Mouse (Mus musculus) embryonic facial prominence, embryonic 14.5 days (tissue): ENCODE measurements around the gene Ankef1. TPM values are rescaled to one million over a fixed set of nuclear protein-coding genes. Genes with fewer than 3 reads are reported as not detected.

Experiments
- ATAC-seq: fragments of 200-750 bp; cut with Nextera tagmentation; 2 replicates; pipeline ENCODE4 v1.8.0; 2017; ENCODE audit warnings: low read depth, moderate number of reproducible peaks, moderate TSS enrichment
- DNase-seq: peaks from one replicate; pipeline ENCODE4 v3.0.0-alpha.2; 2015; ENCODE audit warnings: low spot score
- H3K27ac ChIP-seq: fragments of 300-500 bp; sonication (generic); replicated peaks from 2 replicates; pipeline ENCODE4 v1.5.1; 2014; ENCODE audit warnings: low read depth, mild to moderate bottlenecking, low read length, moderate library complexity
- H3K27me3 ChIP-seq: fragments of 300-500 bp; sonication (generic); replicated peaks from 2 replicates; pipeline ENCODE4 v1.6.1; 2014; ENCODE audit warnings: low read length; ENCODE audit not compliant: control insufficient read depth, insufficient read depth
- H3K36me3 ChIP-seq: fragments of 300-500 bp; sonication (generic); 2 replicates; pipeline ENCODE4 v1.6.1; 2014; ENCODE audit warnings: low read length, mixed read lengths; ENCODE audit not compliant: control insufficient read depth, insufficient read depth
- H3K4me1 ChIP-seq: fragments of 300-500 bp; sonication (generic); 2 replicates; pipeline ENCODE4 v1.6.1; 2014; ENCODE audit warnings: antibody characterized with exemption, low read length; ENCODE audit not compliant: control insufficient read depth, insufficient read depth
- H3K4me2 ChIP-seq: fragments of 300-500 bp; sonication (generic); 2 replicates; pipeline ENCODE4 v1.6.1; 2014; ENCODE audit warnings: low read depth, mild to moderate bottlenecking, low read length, moderate library complexity, mixed read lengths
- H3K4me3 ChIP-seq: fragments of 300-500 bp; sonication (generic); 2 replicates; pipeline ENCODE4 v1.5.1; 2014; ENCODE audit warnings: low read depth, mild to moderate bottlenecking, low read length
- H3K9ac ChIP-seq: fragments of 300-500 bp; sonication (generic); 2 replicates; pipeline ENCODE4 v1.6.1; 2014; ENCODE audit warnings: low read depth, mild to moderate bottlenecking, low read length, moderate library complexity, mixed read lengths
- H3K9me3 ChIP-seq: fragments of 300-500 bp; sonication (generic); 2 replicates; pipeline ENCODE4 v1.6.1; 2016; ENCODE audit warnings: low read length; ENCODE audit not compliant: control insufficient read depth
- WGBS: fragments of 180-500 bp; shearing (Covaris S2); extraction: QIAGEN DNeasy Blood & Tissue Kit; methylation state at CpG from one replicate; pipeline ENCODE4 v1.1.7; 2014; 5-methylcytosine and 5-hydroxymethylcytosine counted together
- polyA plus RNA-seq: library from polyadenylated mRNA; unstranded; fragments of >200 nt; fragmentation: Nextera tagmentation; extraction: Ambion mirVana; gene quantifications from 2 replicates; pipeline ENCODE4 v1.2.1, GENCODE M21; 2014

Ankef1 gene
- polyA plus RNA-seq, 1 experiment from 2014 or later, result 1.4 TPM

DNA sequence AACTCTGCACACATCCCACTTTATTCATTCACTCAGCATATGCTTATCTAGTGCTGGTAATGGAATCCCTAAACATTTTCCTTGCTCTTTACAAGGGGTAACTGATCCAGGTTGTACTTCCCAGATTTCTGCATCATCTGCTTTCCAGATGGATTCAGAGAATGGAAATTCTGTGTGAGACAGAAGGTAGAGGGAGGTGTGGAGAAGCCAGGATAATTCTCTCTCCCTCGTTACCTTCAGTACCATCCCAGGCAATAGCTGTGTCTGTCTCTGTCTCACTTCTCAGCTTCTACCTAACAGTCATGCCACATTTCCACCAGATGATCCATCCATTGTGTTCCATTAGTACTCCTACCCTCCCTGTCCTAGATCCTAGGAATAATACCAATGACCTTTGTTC is 60.6 kb downstream of the Ankef1 start:
- Histone ChIP-seq H3K27me3 (no peaks in the 10 kb centered on the region), H3K4me2 (no peak overlapping the region), H3K36me3 (no peaks in the 10 kb centered on the region), H3K27ac (no peak overlapping the region), H3K9me3 (no peaks in the 10 kb centered on the region), H3K9ac (no peak overlapping the region), H3K4me3 (no peak overlapping the region), H3K4me1 (no peaks in the 10 kb centered on the region)
- ATAC-seq (no peak), DNase-seq (no peak)
- WGBS, result 90% methylated on average over 1 of the region's 1 CpGs

DNA sequence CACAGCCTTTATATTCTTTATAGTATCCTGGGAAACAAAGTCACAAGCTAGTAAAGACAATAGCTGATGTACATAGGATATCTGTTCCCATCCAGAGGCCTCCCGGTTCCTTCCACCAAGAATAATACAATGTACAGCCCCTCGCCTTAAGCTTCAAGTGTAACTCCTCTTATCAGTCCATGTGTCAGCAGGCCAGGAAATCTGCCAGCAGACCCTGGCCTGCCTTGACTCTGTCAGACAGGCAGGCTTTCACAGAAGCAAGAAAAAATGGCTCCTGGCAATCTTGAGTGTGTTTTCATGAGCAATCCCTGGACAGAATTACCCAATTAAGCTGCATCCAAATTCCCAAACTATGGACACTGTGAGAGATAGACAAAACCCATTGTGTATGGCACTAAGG is 69.1 kb downstream of the Ankef1 start:
- Histone ChIP-seq H3K27ac (no peak overlapping the region), H3K36me3 (no peaks in the 10 kb centered on the region), H3K4me3 (no peak overlapping the region), H3K9me3 (no peaks in the 10 kb centered on the region), H3K9ac (no peak overlapping the region), H3K4me1 (no peaks in the 10 kb centered on the region), H3K27me3 (no peaks in the 10 kb centered on the region), H3K4me2 (no peak overlapping the region)
- no peak for ATAC-seq
- 59% methylated on average over 2 of the region's 2 CpGs for WGBS
- no peak for DNase-seq

DNA sequence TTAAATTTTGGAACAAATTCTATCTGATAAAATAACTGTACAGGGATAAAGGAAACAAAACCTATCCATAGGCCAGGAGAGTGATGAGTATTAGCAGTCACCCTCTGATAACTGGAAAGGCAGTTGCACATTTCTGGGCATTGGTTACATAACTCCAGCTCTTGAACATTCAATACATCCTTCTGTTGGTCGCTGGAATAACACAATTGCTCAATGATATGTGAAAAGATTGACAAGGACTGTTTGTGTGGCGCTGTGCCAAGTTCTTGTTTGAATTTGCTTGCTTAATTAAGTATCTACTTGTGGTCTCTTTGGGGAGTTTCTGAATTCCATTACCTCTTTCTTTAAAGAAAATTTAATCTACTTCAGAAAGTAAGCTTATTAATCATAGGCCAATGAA is 81.1 kb downstream of the Ankef1 start:
- Histone ChIP-seq H3K27ac (no peak overlapping the region), H3K4me1 (no peaks in the 10 kb centered on the region), H3K4me2 (no peak overlapping the region), H3K36me3 (no peaks in the 10 kb centered on the region), H3K4me3 (no peak overlapping the region), H3K9me3 (no peaks in the 10 kb centered on the region), H3K27me3 (no peaks in the 10 kb centered on the region), H3K9ac (no peak overlapping the region)
- DNase-seq (peak; percentile 66), ATAC-seq (no peak)
- WGBS, result 52% methylated on average over 2 of the region's 2 CpGs

DNA sequence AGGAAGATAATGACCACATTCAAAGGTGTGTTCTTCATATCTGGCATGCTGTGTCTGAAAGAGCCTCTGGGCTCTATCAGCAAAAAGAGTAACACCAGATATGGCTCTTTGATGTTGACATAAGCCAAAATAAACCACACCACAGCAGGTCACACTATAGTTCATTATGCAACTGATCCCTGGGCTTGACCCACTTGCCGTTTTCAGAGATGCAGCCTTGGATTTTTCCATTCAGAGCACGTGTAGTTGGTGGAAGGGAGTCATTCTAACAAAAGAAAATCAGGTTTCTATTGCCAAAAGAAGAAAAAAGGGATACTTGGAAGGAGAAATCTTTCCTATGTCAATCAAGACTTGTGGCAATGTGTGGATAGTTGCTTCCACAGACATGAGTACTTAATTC is 87.1 kb downstream of the Ankef1 start:
- Histone ChIP-seq H3K9ac (no peak overlapping the region), H3K4me1 (no peaks in the 10 kb centered on the region), H3K27me3 (no peaks in the 10 kb centered on the region), H3K36me3 (no peaks in the 10 kb centered on the region), H3K9me3 (no peaks in the 10 kb centered on the region), H3K4me3 (no peak overlapping the region), H3K4me2 (no peak overlapping the region), H3K27ac (no peak overlapping the region)
- no peak for ATAC-seq
- no peak for DNase-seq
- 42% methylated on average over 2 of the region's 2 CpGs for WGBS

DNA sequence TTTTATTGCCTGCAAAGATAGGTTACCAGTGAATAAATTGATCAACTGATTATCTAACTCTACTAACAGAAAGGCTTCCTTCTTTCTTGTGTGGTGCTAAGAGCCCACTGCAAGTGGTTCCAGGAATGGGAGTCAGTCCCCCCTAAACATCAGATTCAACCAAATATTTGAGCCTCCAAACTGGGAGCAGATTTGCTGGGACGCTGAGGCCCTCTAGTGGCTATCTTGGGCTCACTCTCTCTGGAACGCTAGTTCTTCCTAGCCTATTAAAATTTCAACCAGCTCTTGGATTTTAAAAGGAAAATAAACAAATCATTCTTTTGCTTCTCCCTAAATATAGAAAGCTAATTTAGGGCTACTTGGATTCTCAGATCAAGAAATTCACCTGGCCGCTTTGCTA is 94.7 kb downstream of the Ankef1 start:
- no peaks in the 10 kb centered on the region for H3K9me3 ChIP-seq
- no peaks in the 10 kb centered on the region for H3K36me3 ChIP-seq
- H3K27ac ChIP-seq, result no peak overlapping the region
- ATAC-seq (no peak), DNase-seq (peak; percentile 45)
- H3K4me2 ChIP-seq, result no peak overlapping the region
- no peaks in the 10 kb centered on the region for H3K27me3 ChIP-seq
- no peak overlapping the region for H3K4me3 ChIP-seq
- H3K9ac ChIP-seq, result no peak overlapping the region
- no peaks in the 10 kb centered on the region for H3K4me1 ChIP-seq
- WGBS, result 27% methylated on average over 3 of the region's 3 CpGs

DNA sequence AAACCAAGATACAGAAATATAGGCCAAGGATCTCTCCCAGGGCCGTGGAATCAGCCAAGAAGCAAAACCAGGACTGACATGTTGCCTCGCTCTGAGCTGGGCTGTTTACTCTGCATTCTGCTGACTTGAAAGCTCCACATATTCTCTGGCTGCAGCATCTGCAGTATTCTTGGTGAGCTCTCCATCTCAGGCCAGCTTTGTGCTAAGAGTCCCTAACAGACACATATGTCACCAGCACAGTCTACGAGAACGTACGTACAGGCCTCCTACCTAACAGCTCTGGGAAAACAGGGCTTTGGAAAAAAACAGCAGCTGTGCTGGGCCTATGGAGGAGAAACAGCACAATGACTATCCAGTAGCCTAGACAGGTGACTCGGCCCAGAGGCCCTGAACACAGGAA is 97.0 kb downstream of the Ankef1 start:
- 74% methylated on average over 6 of the region's 6 CpGs for WGBS

DNA sequence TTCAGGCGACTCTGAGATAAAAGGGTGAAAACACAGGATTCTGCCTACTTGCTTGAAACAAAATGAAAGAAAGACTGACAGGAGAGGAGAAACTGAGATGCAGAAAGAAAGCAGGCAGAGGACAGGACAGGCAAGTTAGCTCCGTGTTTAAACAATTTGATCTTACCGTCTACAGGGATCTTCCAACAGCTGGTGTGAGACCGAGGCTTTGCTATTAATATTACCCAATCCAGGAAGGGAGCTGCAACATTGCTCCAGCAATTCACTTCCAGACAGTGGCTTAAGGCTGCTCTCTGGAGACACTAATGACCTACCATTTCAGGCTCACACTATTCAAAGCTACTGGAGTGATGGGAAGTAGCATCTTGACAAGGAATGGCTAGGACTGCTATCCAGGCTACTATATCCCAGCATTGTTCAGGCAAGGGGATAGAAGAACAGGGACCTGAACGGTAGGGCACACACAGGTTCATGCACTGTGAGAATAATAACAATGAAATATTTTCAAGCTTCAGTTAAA is 99.0 kb downstream of the Ankef1 start:
- 74% methylated on average over 5 of the region's 5 CpGs for WGBS
- Histone ChIP-seq H3K27ac (no peak overlapping the region), H3K4me1 (no peaks in the 10 kb centered on the region), H3K27me3 (no peaks in the 10 kb centered on the region), H3K9ac (no peak overlapping the region), H3K9me3 (no peaks in the 10 kb centered on the region), H3K4me2 (no peak overlapping the region), H3K4me3 (no peak overlapping the region), H3K36me3 (no peaks in the 10 kb centered on the region)
- ATAC-seq (no peak), DNase-seq (no peak)

More for the DNA sequence above, 97.0 kb downstream of the Ankef1 start:
- no peak overlapping the region for H3K4me2 ChIP-seq
- no peaks in the 10 kb centered on the region for H3K36me3 ChIP-seq
- no peak for ATAC-seq
- H3K9me3 ChIP-seq, result no peaks in the 10 kb centered on the region
- H3K27ac ChIP-seq, result no peak overlapping the region
- no peaks in the 10 kb centered on the region for H3K27me3 ChIP-seq
- no peak overlapping the region for H3K4me3 ChIP-seq
- no peaks in the 10 kb centered on the region for H3K4me1 ChIP-seq
- no peak overlapping the region for H3K9ac ChIP-seq
- no peak for DNase-seq

DNA sequence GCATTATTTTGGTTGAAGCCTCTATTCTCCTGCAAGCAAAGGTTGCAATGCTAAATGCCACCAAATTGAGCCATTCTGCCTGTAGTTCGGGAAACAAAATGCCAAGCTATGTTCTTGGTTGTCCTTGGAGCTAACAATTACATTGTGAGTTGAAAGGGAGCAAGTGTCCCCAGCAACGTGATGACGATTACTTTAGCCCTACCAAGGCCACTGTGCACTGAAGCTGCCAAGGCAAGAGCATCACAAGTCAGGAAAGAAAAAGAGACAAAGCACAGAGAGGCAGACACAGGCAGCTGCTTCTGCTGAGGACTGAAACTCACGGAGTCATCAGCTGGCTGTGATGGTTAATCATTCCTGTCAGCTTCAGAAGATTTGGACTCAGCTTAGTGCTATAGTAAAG is 99.5 kb downstream of the Ankef1 start:
- H3K4me3 ChIP-seq, result no peak overlapping the region
- no peak overlapping the region for H3K27ac ChIP-seq
- no peaks in the 10 kb centered on the region for H3K9me3 ChIP-seq
- H3K27me3 ChIP-seq, result no peaks in the 10 kb centered on the region
- H3K36me3 ChIP-seq, result no peaks in the 10 kb centered on the region
- H3K9ac ChIP-seq, result no peak overlapping the region
- WGBS, result 78% methylated on average over 4 of the region's 4 CpGs
- no peak for ATAC-seq
- no peak for DNase-seq
- no peaks in the 10 kb centered on the region for H3K4me1 ChIP-seq
- H3K4me2 ChIP-seq, result no peak overlapping the region
